Mouse (Mus musculus): Measurements from ENCODE around the gene Ahsa1. TPM values are rescaled to one million over a fixed set of nuclear protein-coding genes. Genes with fewer than 3 reads are reported as not detected.
"Not testable (repeated sequence)": the region's sequence is repeated elsewhere in the genome, so short reads cannot be mapped to it uniquely, and the experiment has no call there.

The Ahsa1 gene
- polyA plus RNA-seq, 1 experiment: 175 TPM

DNA sequence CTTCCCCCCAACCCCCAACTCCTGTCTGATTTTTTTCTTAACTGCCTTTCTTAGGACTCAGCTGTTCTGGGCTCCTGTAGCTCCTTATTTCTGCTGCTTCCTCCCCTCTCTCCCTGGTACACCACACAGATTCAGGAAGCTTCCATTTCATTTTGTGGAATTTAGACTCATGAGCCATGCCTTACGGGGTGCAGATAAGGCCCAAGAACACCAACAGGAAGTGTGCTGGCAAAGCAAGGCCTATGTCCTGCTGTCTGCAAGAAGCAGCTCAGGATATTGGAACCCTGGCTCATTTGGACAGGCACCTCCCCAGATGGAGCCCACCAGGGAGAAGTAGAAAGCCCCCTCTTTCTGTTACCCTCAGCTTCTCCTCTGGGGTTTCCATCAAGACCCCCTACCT lies 15.5 kb downstream of the Ahsa1 start:
- no peak for DNase-seq (ENCODE audit: low spot score)

DNA sequence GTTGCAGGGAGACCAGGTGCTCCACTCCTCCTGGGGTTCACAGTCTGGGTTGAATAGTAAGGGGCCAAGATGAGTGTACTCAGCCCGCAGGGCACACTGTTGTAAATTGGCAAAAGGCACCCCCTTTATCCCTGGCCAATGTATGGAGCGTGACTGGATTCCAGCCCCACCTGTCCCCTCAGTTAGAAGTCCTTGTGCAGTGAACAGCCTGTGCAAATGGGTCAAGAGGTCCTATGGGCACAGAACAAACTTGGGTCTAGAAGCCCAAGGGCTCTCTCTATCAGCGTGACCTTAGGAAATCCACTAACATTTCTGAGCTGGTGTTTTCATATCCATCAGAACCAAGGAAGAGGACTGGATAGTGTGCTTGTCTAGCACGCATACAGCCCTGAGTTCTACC lies 16.5 kb downstream of the Ahsa1 start:
- DNase-seq (ENCODE audit: low spot score): no peak

DNA sequence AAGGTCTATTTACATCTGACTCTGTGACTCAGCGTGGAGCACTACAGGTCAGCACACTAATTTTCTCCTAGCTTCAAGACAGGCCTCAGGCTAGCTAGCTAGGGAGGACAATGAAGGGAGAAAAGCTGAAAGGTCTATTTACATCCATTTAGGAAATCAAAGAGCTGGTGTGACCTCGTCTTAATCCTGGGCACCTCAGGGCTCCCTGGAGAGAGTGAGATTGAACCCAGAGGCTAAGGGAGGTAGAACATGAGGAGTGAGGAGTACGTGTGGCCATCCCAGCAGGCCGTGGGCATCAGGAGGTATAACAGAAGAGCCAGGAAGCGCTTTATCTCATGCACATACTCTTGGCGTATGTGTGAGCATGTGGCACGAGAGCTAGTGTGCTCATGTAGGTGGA lies 17.4 kb downstream of the Ahsa1 start:
- DNase-seq (ENCODE audit: low spot score): no peak

DNA sequence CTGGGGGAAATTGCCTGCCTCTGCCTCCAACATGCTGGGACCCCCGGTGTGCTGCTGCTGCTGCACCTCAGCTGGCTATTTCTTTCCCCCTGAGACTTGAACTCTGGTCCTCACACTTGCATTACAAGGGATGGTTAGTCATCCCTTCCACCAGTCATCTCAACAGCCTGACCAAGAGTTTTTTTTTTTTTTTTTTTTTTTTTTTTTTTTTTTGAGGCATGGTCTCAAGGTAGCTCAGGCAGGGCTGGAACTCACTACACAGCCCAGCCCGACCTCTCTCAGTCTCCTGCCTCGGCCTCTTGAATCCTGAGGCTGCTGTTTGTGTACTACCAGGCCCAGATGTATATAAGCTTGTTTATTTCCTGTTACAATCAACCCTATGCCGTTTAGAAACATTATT lies 18.0 kb downstream of the Ahsa1 start:
- DNase-seq (ENCODE audit: low spot score): no peak

GRCm38 (mm10) chr12:87284726-87285125 lies 18.4 kb downstream of the Ahsa1 start:
- no peak for DNase-seq (ENCODE audit: low spot score)

- DNase-seq (ENCODE audit: low spot score): no peak
Measured at GRCm38 (mm10) chr12:87289100-87289499, 22.8 kb downstream of the Ahsa1 start.

- no peak for DNase-seq (ENCODE audit: low spot score)
Measured at GRCm38 (mm10) chr12:87293934-87294333, 27.7 kb downstream of the Ahsa1 start.

- no peak for DNase-seq (ENCODE audit: low spot score)
Measured at GRCm38 (mm10) chr12:87299037-87299656, 32.9 kb downstream of the Ahsa1 start.

- no peak for DNase-seq (ENCODE audit: low spot score)
Measured at GRCm38 (mm10) chr12:87299657-87300440, 33.6 kb downstream of the Ahsa1 start, which contains the start of gene Ism2. Gene Ism2 (minus strand): TSS chr12:87299705.

DNA sequence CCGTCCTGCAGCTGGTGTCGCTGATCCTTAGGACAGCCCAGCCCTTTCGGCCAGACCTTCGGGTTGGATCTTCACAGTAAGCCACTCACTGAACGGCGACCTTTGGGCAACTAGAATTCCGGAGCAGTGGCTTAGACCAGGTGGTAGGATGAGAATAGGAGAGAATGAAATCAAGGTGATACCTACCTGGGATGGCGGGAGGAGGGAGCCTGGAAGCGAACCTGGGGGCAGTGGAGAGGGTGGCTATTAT lies 34.1 kb downstream of the Ahsa1 start:
- no peak for DNase-seq (ENCODE audit: low spot score)

- no peak for DNase-seq (ENCODE audit: low spot score)
Measured at GRCm38 (mm10) chr12:87301189-87301588, 34.9 kb downstream of the Ahsa1 start.

GRCm38 (mm10) chr12:87305767-87306583 lies 39.7 kb downstream of the Ahsa1 start:
- no peak for DNase-seq (ENCODE audit: low spot score)

DNA sequence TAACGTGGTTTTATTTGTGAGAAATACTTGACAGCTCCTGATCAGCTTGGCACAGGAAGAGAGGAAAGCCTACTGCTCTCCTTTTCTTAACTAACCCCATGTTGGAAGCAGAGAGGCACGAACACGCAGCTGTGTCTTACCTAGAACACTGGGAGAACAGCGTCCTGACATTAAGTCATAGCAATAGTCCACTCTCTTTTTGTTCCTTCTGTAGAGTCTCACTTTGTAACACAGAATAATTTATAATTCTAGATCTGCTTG lies 40.2 kb downstream of the Ahsa1 start:
- not testable (repeated sequence) for DNase-seq (ENCODE audit: low spot score)

DNA sequence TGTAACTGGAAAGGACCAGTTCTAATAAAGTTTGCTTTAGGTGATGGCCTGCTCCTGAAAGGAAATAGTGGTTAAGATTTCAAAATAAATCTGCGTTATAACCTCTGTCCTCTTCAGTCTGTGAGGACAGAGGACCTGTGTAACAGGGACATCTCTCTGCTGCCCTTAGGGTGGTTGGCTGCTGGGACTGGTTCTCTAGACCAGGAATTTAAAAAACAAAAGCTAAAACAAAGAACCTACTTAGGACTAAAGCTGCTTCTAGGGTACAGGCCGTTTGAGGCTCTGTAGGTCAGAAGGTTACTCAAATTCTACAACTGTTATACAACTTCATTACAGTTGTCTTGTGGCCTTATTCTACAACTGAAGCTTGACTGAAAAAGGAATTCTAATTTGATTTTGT lies 46.8 kb downstream of the Ahsa1 start:
- DNase-seq (ENCODE audit: low spot score): no peak

- DNase-seq (ENCODE audit: low spot score): no peak
Measured at GRCm38 (mm10) chr12:87317951-87318350, 51.7 kb downstream of the Ahsa1 start.

GRCm38 (mm10) chr12:87319229-87319628 lies 53.0 kb downstream of the Ahsa1 start:
- no peak for DNase-seq (ENCODE audit: low spot score)

Other genes starting within 250 kb of the Ahsa1 start
- gene Tmem63c, start 245.1 kb upstream of the Ahsa1 start, polyA plus RNA-seq (2012; rRNA removed): 0.13 and 0.19 TPM in 2 replicates
- 62.6 and 64.4 TPM in 2 replicates for gene Ngb, start 163.9 kb upstream of the Ahsa1 start, polyA plus RNA-seq (2012; rRNA removed)
- 70.0 and 90.4 TPM in 2 replicates for gene Gstz1, start 119.3 kb upstream of the Ahsa1 start, polyA plus RNA-seq (2012; rRNA removed)
- gene Pomt2, start 118.5 kb upstream of the Ahsa1 start, polyA plus RNA-seq (2012; rRNA removed): 13.6 and 13.9 TPM in 2 replicates
- gene Samd15, start 66.8 kb upstream of the Ahsa1 start, polyA plus RNA-seq (2012; rRNA removed): 0.43 and 0.56 TPM in 2 replicates
- gene Tmed8, start 66.0 kb upstream of the Ahsa1 start, polyA plus RNA-seq (2012; rRNA removed): 8.8 and 10.2 TPM in 2 replicates
- gene Noxred1, start 27.7 kb upstream of the Ahsa1 start, polyA plus RNA-seq (2012; rRNA removed): 0.68 and 0.73 TPM in 2 replicates
- gene Vipas39, start 223 bp upstream of the Ahsa1 start, polyA plus RNA-seq (2012; rRNA removed): 37.7 and 39.7 TPM in 2 replicates
- 0.26 and 0.44 TPM in 2 replicates for gene Ism2, start 33.2 kb downstream of the Ahsa1 start, polyA plus RNA-seq (2012; rRNA removed)
- 52.8 and 58.6 TPM in 2 replicates for gene Sptlc2, start 121.9 kb downstream of the Ahsa1 start, polyA plus RNA-seq (2012; rRNA removed)
- gene Slirp, start 177.4 kb downstream of the Ahsa1 start, polyA plus RNA-seq (2012; rRNA removed): 64.4 and 92.3 TPM in 2 replicates
- gene Alkbh1, start 177.5 kb downstream of the Ahsa1 start, polyA plus RNA-seq (2012; rRNA removed): 18.1 and 23.0 TPM in 2 replicates
- gene Snw1, start 205.8 kb downstream of the Ahsa1 start, polyA plus RNA-seq (2012; rRNA removed): 52.6 and 53.9 TPM in 2 replicates
- not detected in 2 replicates for gene Gm5788, start 228.2 kb downstream of the Ahsa1 start, polyA plus RNA-seq (2012; rRNA removed)
- gene Gm8300, start 247.8 kb downstream of the Ahsa1 start, polyA plus RNA-seq (2012; rRNA removed): not detected in 2 replicates

Measured in urinary bladder, adult 2 months (tissue).